ENCODE assay signal across 21 mouse cellular contexts in the genomic region with DNA sequence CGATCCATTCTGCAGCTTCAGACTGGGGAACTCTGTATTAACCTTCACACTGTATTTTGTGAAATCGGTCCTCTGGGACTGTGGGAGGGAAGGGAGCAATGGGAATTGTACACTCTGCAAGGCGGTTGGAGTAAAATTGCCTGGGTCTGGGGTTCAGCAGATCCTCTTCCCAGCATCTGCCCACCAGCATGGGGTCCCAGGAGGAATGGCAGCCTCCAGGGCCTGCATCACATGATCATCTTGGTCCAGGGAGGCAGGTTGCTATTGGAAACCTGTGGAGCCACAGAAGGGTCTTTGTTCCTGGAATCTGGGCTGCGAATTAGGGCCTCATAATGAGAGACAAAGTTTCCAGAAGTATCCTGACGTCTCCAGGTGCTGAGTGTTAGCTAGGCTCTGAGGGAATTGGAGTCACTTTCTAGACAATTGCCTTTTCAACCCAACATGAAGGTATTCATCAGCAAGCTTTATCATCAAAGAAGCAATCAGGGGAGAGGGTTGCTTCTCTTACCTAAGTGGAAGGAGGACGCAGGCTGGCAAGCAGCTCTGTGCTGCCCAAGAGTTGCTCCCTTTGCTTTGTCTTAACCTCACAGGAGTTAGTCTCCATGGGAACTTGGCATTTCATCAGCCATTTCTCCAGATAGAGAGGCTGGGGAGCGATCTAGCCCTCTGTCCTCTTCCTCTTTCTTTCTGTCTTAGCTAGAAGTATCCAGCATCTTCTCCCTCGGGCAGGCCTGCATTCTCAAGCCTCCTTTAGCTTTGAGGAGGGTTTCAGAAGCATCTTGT.
DNase-seq lines count a peak whose midpoint lies in the region; ATAC-seq and TF ChIP-seq lines count a peak whose summit lies in the region.
"Had no signal": no experiment of that assay in that cellular context is flagged by ENCODE, and none has a peak within 500 bp of the region (broad histone marks: within the 10 kb centered on the region; RNA-seq: fewer than 3 reads in every experiment).

No protein-coding gene starts in this region.

- 0 out of 2 replicates have a peak, but pooled peaks cover 5% of the 10 kb centered on the region for H3K4me1 ChIP-seq in hindbrain, embryonic 14.5 days (replicated peaks; ENCODE audit: control insufficient read depth, insufficient read depth, low read length)
- H3K4me1 ChIP-seq in hindbrain, embryonic 11.5 days (replicated peaks; ENCODE audit: control insufficient read depth, insufficient read depth, low read length), result peaks cover 3% of the 10 kb centered on the region; the same call in 1 of the 2 replicates
- H3K4me1 ChIP-seq in forebrain, embryonic 10.5 days, result peaks cover 17% of the 10 kb centered on the region
- H3K4me1 ChIP-seq in hindbrain, postnatal 0 days (ENCODE audit: insufficient read depth, low read length), result peaks cover 4% of the 10 kb centered on the region; the same call in 1 of the 2 replicates
- H3K4me1 ChIP-seq in midbrain, postnatal 0 days (ENCODE audit: insufficient read depth, low read length), result no peaks in the 10 kb centered on the region
- no peaks in the 10 kb centered on the region for H3K4me1 ChIP-seq in heart, embryonic 12.5 days (replicated peaks)

- no peaks in the 10 kb centered on the region for H3K36me3 ChIP-seq in hindbrain, embryonic 14.5 days (replicated peaks; ENCODE audit: control insufficient read depth, insufficient read depth)
- H3K36me3 ChIP-seq in hindbrain, embryonic 11.5 days (ENCODE audit: control insufficient read depth, insufficient read depth, low read length), result no peaks in the 10 kb centered on the region
- H3K36me3 ChIP-seq in forebrain, embryonic 10.5 days (replicated peaks), result no peaks in the 10 kb centered on the region
- no peaks in the 10 kb centered on the region for H3K36me3 ChIP-seq in hindbrain, postnatal 0 days (ENCODE audit: insufficient read depth, low read length)
- H3K36me3 ChIP-seq in midbrain, postnatal 0 days (ENCODE audit: insufficient read depth, low read length), result no peaks in the 10 kb centered on the region
- no peaks in the 10 kb centered on the region for H3K36me3 ChIP-seq in heart, embryonic 12.5 days
- H3K36me3 ChIP-seq: limb, embryonic 15.5 days had no signal

- no peaks in the 10 kb centered on the region for H3K9me3 ChIP-seq in hindbrain, embryonic 14.5 days (ENCODE audit: control insufficient read depth, low read length)
- no peaks in the 10 kb centered on the region for H3K9me3 ChIP-seq in hindbrain, embryonic 11.5 days (ENCODE audit: control insufficient read depth, low read length)
- no peaks in the 10 kb centered on the region for H3K9me3 ChIP-seq in forebrain, embryonic 10.5 days
- H3K9me3 ChIP-seq in hindbrain, postnatal 0 days (ENCODE audit: low read length), result no peaks in the 10 kb centered on the region
- no peaks in the 10 kb centered on the region for H3K9me3 ChIP-seq in midbrain, postnatal 0 days (ENCODE audit: low read length)
- no peaks in the 10 kb centered on the region for H3K9me3 ChIP-seq in heart, embryonic 12.5 days (replicated peaks)
- H3K9me3 ChIP-seq: limb, embryonic 15.5 days had no signal

- TF ChIP-seq CTCF in hindbrain, postnatal 0 days (IDR thresholded peaks at IDR 0.05; ENCODE audit: low read depth), result no peak
- no peak for TF ChIP-seq CTCF in midbrain, postnatal 0 days (IDR thresholded peaks at IDR 0.05)

- peak; percentile 46; the same call in 1 of the 2 replicates for ATAC-seq in hindbrain, embryonic 14.5 days (ENCODE audit: low FRiP score)
- no peak for ATAC-seq in hindbrain, embryonic 11.5 days (ENCODE audit: low FRiP score)
- peak; percentile 29; the same call in 1 of the 2 replicates for ATAC-seq in hindbrain, postnatal 0 days
- ATAC-seq in midbrain, postnatal 0 days (ENCODE audit: low FRiP score), result no peak
- no peak for ATAC-seq in megakaryocyte, adult 5-6 weeks (ENCODE audit: poor library complexity, severe bottlenecking)
- ATAC-seq in heart, embryonic 12.5 days (ENCODE audit: insufficient number of reproducible peaks, low FRiP score), result no peak
- ATAC-seq: intestine, postnatal 0 days; Patski had no signal

- no peak for DNase-seq in hindbrain, embryonic 14.5 days (ENCODE audit: low spot score)
- DNase-seq in hindbrain, embryonic 11.5 days (ENCODE audit: low spot score), result no peak
- DNase-seq in forebrain, embryonic 10.5 days (ENCODE audit: extremely low spot score, low spot score), result peak; percentile 49
- peak; percentile 38 for DNase-seq in hindbrain, postnatal 0 days (ENCODE audit: low spot score)
- DNase-seq in midbrain, postnatal 0 days (ENCODE audit: low spot score), result peak; percentile 32
- no peak for DNase-seq in right cerebral cortex, postnatal 36 days (ENCODE audit: low spot score in 2 of 2)
- DNase-seq: B cell, adult 2 months; cerebellum, adult 11 months; gastrocnemius, postnatal 25 days; heart, postnatal 4 days; kidney, postnatal 14 days; lung, adult 18-20 months; right cerebral cortex, postnatal 25 days; thymus, adult 18-20 months had no signal

- H3K27ac ChIP-seq in hindbrain, embryonic 14.5 days, result no peak overlapping the region
- no peak overlapping the region for H3K27ac ChIP-seq in hindbrain, embryonic 11.5 days (ENCODE audit: low read depth, low read length)
- peak overlapping the region; percentile 77 for H3K27ac ChIP-seq in forebrain, embryonic 10.5 days
- H3K27ac ChIP-seq in hindbrain, postnatal 0 days, result no peak overlapping the region
- H3K27ac ChIP-seq in midbrain, postnatal 0 days (ENCODE audit: low read depth, low read length), result no peak overlapping the region
- H3K27ac ChIP-seq in heart, embryonic 12.5 days (ENCODE audit: poor library complexity, severe bottlenecking), result no peak overlapping the region
- H3K27ac ChIP-seq: limb, embryonic 15.5 days; macrophage had no signal

- H3K9ac ChIP-seq in hindbrain, embryonic 14.5 days, result no peak overlapping the region
- no peak overlapping the region for H3K9ac ChIP-seq in hindbrain, embryonic 11.5 days (ENCODE audit: low read depth, low read length)
- H3K9ac ChIP-seq in hindbrain, postnatal 0 days (replicated peaks; ENCODE audit: low read length), result no peak overlapping the region
- no peak overlapping the region for H3K9ac ChIP-seq in midbrain, postnatal 0 days (replicated peaks; ENCODE audit: low read length, poor library complexity, severe bottlenecking)
- H3K9ac ChIP-seq in heart, embryonic 12.5 days, result no peak overlapping the region
- H3K9ac ChIP-seq: limb, embryonic 15.5 days had no signal

- H3K27me3 ChIP-seq in hindbrain, embryonic 14.5 days (ENCODE audit: control insufficient read depth, insufficient read depth, low read length), result no peaks in the 10 kb centered on the region
- no peaks in the 10 kb centered on the region; the same call in 1 of the 2 replicates for H3K27me3 ChIP-seq in hindbrain, embryonic 11.5 days (ENCODE audit: control insufficient read depth, insufficient read depth, low read length)
- no peaks in the 10 kb centered on the region for H3K27me3 ChIP-seq in forebrain, embryonic 10.5 days (ENCODE audit: poor library complexity, severe bottlenecking)
- no peaks in the 10 kb centered on the region for H3K27me3 ChIP-seq in hindbrain, postnatal 0 days (ENCODE audit: insufficient read depth, low read length)
- no peaks in the 10 kb centered on the region for H3K27me3 ChIP-seq in midbrain, postnatal 0 days (ENCODE audit: insufficient read depth, low read length)
- no peaks in the 10 kb centered on the region for H3K27me3 ChIP-seq in heart, embryonic 12.5 days (replicated peaks)
- H3K27me3 ChIP-seq: limb, embryonic 15.5 days; Patski had no signal

- no peak overlapping the region for H3K4me3 ChIP-seq in hindbrain, embryonic 14.5 days (replicated peaks; ENCODE audit: low read length)
- no peak overlapping the region for H3K4me3 ChIP-seq in hindbrain, embryonic 11.5 days (ENCODE audit: low read depth, low read length)
- H3K4me3 ChIP-seq in forebrain, embryonic 10.5 days, result no peak overlapping the region
- no peak overlapping the region for H3K4me3 ChIP-seq in hindbrain, postnatal 0 days (ENCODE audit: low read length)
- no peak overlapping the region for H3K4me3 ChIP-seq in midbrain, postnatal 0 days (ENCODE audit: low read depth, low read length)
- H3K4me3 ChIP-seq in heart, embryonic 12.5 days, result no peak overlapping the region
- H3K4me3 ChIP-seq: limb, embryonic 15.5 days had no signal

- 47% methylated on average over 8 of the region's 8 CpGs for WGBS in hindbrain, embryonic 14.5 days
- 65% methylated on average over 8 of the region's 8 CpGs for WGBS in hindbrain, embryonic 11.5 days
- WGBS in forebrain, embryonic 10.5 days, result 63% methylated on average over 8 of the region's 8 CpGs
- 34% methylated on average over 8 of the region's 8 CpGs for WGBS in hindbrain, postnatal 0 days
- 45% methylated on average over 8 of the region's 8 CpGs for WGBS in midbrain, postnatal 0 days
- WGBS in heart, embryonic 12.5 days, result 60% methylated on average over 8 of the region's 8 CpGs

- H3K4me2 ChIP-seq in hindbrain, embryonic 14.5 days (replicated peaks), result no peak overlapping the region
- no peak overlapping the region for H3K4me2 ChIP-seq in hindbrain, embryonic 11.5 days (replicated peaks; ENCODE audit: low read depth, low read length)
- H3K4me2 ChIP-seq in hindbrain, postnatal 0 days (ENCODE audit: low read depth, low read length), result no peak overlapping the region
- H3K4me2 ChIP-seq in midbrain, postnatal 0 days (ENCODE audit: low read depth, low read length, poor library complexity, severe bottlenecking), result no peak overlapping the region
- H3K4me2 ChIP-seq in heart, embryonic 12.5 days, result no peak overlapping the region
- H3K4me2 ChIP-seq: heart, embryonic 11.5 days; limb, embryonic 15.5 days had no signal

Comparison
In these comparisons a context has a peak if more than half of its experiments do, and no peak if none do; other contexts are left out.
1. ATAC-seq: peak in hindbrain, embryonic 14.5 days (single experiment) and hindbrain, postnatal 0 days (single experiment); none in hindbrain, embryonic 11.5 days (single experiment), midbrain, postnatal 0 days (single experiment), megakaryocyte, adult 5-6 weeks (single experiment) and heart, embryonic 12.5 days (single experiment).
2. DNase-seq: peak in forebrain, embryonic 10.5 days (single experiment), hindbrain, postnatal 0 days (single experiment) and midbrain, postnatal 0 days (single experiment); none in hindbrain, embryonic 14.5 days (single experiment), hindbrain, embryonic 11.5 days (single experiment) and right cerebral cortex, postnatal 36 days (0 of 2).